Mouse (Mus musculus) testis, postnatal 10 days (tissue): ENCODE measurements around the gene Kcnk18.
A peak's percentile ranks its signal among the peaks of the same experiment; 100 is the strongest.

Source experiments
- DNase-seq: peaks from one replicate; pipeline ENCODE4 v3.0.0; 2021; ENCODE audit warnings: low spot score

Kcnk18 gene

DNA sequence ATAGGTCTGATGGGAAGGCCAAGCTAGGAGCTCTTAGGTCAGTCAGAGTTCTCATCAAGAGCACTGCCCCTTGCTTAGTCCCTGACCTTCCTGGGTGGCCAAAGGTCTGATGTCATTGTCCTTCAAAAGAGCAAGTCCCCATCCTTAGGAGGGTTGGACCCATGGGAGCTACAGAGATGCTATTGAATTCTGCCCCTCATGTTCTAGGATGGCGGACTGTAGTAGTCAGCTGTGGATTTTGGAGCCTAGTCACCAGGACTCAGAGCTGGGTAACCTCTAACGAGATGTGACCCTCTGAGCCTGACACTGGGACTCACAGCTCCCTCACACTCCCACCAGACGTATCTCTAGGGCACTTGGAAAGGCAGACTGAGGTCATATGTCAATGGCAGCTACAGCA is 9.4 kb downstream of the Kcnk18 start:
- DNase-seq: peak; percentile 16

DNA sequence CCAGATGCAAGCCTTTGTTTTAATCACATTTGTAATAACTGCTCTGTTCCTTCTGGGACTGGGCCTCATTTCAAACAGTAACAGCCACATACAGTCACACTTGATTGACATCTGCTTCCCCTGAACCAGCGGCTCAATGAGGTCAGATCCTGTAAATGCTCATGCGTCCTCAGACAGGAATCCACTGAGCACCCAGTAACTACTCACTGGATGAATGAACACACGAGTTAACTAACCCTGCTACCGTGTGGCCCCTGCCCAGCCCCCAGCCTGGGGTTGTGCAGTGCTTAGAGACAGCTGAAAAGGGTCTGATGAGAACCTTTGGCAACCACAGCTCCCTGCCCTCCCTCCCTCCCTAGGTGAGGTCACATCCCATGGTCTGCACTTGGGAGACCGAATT is 13.8 kb downstream of the Kcnk18 start:
- DNase-seq: peak; percentile 29

DNA sequence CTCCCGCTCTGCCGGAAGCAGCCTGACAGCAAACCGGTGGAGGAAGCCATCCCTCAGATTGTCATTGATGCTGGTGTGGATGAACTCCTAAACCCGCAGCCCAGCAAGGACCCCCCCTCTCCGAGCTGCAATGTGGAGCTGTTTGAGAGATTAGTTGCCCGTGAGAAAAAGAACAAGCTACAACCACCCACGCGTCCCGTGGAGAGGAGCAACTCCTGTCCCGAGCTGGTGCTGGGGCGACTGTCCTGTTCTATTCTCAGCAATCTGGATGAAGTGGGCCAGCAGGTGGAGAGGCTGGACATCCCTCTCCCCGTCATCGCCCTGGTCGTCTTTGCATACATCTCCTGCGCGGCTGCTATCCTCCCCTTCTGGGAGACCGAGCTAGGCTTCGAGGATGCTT is 16.0 kb downstream of the Kcnk18 start:
- no peak for DNase-seq

DNA sequence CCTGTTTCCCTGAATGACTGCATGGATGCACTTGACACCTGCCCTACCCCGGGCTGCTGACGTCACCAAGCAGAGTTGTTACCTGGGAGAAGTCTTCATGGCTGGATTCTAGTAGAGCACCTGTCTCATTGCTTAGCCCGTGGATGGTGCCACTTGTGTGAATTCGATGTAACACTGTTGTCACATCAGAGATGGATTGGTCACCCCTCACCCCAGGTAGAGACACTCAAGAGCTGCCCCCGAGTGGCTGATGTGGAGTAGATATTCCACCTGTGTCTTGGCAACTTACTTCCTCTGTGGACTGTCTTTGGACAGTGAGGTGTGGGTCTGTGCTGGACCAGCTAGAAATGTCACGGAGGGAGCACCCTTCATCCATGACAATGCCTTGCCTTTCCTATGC is 17.0 kb downstream of the Kcnk18 start:
- no peak for DNase-seq

DNA sequence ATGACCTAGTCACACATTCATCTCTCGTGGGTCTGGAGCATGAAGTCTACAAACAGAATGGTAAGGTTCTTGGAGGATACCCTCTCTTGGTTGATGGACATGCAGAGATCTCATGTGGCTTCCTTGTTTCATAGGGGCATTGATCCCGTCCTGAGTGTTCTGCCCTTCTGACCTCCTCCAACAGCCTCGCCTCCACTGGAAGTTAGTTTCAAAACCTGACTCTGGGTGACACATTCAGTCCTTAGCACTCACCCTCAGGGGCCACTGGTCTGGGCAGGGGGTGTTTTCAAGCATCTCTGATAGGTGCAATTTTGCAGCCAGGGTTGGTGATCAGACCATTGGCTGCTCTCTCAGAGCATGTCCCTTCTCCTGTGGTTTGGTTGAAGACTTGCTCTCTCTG is 19.6 kb downstream of the Kcnk18 start:
- DNase-seq: peak; percentile 28

DNA sequence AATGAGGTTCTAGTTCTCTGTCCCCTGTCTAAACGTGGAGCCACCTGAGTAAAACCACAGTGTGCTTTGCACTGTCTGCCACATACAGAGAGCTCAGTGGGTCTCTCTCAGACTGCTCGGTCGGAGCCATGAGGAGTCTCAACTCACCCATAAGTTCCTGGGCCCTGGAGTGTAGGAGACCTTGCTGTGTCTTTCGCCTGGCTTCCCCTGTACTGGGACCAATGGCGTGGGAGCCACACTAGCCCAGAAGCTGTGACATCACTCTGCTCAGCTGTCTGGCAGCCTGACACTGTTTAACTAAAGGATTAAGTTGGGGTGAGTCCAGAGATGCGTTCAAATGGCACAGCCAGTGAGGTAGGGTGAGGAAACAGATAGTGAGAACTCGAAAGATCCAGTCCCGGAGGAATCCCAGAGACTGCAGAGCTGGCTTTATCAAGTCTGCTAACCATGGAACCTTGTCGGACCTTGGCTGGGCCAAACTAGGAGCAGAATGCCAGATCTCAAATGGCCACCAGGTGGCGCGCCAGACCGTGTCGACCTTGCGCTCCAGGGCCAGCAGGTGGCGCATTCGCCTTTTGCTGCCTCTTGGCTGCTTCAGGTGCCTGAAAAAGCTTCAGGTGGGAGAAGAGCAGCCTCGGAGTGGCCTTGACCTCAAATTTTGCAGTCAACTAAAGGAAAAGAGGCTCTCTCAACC is 20.3 kb downstream of the Kcnk18 start:
- peak; percentile 93 for DNase-seq

DNA sequence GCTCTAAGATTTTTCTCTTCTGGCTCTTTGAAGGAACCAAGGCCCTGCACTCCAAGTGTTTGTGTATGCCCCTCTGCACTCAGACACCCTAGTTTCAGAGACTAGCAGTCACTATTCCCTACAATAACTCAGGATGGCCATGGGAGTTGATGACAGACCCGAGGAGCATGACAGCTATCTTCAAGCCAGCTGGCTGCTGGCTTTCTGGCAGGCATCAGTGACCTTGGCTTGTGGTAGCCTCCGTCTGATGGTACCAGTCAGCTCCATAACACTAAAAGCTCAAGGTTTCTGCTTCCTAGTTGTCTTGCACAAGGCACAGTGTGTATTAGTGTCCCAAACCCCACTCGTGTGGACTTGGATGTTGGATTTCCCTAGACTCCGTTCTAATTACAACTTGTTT is 23.0 kb downstream of the Kcnk18 start:
- DNase-seq: no peak

DNA sequence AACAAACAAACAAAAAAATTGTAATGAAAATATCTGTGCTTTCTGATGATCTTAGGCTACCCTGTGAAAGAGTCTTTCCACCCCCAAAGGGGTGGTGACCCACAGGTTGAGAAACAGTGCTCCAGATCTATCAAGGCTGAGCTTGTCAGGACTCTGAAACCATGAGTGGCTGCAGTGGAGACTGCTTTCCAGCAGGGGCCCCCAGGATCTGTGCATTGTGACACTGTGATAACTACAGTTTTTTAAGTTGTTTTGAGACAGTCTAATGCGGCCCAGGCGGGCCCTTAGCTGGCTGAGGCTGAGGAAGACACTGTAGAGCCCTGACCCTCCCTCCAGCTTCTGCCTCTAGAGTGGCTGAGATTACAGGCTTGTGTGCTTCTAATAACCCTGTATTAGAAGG is 24.0 kb downstream of the Kcnk18 start:
- no peak for DNase-seq

DNA sequence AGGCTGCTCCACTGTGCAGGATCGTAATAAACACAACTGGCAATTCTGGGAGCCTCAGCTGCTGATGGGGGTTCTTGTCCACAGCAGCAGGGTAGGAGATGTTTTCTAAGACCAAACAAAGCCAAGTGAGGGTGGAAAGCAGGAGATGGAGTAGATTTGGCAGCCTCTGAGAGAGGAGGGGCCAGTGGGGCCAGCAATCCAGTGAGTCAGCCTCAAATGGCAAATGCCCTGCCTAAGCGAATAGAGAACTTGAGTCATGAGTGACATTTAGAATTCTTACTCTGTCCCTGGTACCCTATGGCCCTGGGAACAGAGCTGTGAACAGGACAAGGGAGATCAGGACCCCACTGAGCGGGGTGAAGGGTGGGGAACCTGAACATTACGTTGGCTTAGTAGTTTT is 29.1 kb downstream of the Kcnk18 start:
- no peak for DNase-seq

DNA sequence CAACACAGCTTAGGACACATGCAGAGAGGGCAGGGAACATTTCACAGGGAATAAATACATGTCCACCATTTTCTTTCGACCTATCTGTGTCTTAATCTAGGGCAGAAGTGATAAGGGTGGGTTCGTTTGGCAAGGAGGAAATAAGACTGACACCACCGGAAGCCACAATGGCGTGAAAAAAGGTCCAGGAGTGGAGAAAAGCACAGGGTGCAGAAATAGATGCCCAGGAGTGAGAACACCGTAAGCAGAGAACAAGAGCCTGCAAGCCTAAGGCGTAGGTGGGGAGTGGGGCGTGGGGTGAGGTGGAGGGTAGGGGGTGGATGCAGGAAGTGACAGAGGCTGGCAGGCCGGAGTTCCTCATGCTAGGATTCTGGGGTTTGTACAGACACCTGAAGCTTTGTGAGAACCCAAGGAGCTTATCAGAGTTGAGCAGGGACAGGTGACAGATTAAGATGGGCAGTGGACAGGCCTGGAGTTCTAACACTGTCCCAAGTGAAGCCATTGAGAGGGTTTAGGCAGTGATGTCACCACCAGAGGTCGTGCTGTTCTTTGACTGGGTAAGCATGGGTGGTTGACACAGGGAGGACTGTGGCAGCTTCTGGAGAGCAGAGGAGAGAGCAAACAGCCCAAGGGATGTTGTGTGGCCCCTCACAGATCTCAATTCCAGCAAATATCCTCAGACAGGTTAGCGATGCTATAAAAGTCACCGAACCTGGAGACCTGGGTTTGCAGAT is 29.7 kb downstream of the Kcnk18 start:
- DNase-seq: no peak

DNA sequence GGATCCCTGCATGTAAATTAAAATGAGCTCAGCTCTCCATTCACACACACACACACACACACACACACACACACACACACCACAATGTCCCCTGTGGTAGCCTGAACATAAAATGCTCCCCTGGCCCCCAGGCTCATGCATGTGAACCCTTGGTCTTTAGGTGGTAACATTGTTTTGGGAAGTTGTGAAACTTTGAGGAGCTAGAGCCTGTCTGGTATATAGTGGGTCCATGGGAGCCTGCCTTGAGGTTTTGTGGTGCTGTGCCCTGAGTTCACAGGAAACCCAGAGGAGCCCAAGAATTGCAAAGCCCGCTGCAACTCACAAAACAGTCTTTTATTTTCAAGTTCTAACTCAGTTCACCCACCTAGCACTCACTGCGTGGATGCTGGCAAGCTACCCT is 33.6 kb downstream of the Kcnk18 start:
- no peak for DNase-seq

DNA sequence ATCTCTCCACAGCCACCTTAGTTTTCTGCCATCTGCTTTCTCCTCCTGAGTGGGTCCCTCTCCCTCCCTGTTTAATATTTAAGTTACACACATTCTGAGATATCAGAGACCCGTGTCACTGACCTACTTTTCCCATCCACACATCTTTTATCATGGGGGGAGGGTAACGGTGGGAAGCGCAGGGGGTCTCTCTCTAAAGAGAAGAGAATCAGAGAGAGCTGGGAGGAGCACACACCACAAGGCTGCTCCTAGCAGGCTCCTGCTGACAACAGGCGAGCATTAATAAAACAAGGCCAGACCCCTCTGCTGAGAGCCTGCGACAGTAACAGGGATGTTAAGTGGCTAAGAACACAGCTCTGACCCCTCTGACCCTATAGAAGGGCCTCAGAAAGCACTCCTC is 40.6 kb downstream of the Kcnk18 start:
- no peak for DNase-seq

DNA sequence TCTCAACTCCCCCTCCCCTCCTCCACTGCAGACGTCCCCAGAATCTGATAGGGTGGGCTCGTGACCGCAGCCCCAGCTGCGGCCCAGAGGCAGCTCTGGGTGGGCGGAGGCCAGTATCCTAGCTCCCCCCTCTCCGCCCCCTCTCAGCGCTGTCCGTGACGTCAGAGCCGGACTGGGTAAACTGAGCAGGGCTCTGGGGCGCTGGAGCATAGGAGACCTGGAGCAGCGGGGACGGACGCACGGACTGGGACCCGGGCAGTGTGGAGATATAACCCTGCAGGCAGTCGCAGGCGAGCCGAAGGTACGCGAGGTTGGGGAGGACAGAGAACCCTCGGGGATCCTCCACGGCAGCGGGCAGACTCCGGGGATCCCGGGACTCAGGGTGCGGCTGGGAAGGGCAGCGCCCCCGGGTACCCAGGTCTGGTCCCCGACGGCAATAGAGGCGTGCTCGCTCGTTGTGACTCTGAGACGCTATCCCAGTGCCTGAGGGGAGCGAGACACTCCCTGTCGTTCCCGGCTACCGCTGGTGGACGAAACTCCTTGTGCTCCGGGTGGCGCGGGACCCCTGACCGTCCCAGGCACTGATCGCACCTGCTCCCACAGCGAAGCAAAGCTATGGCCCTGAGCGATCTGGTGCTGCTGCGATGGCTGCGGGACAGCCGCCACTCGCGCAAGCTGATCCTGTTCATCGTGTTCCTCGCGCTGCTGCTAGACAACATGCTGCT is 41.9 kb downstream of the Kcnk18 start, which contains the start of gene Slc18a2:
Gene Slc18a2 (plus strand): TSS at position 179 of the 725 bp plus-strand sequence.
- no peak for DNase-seq

DNA sequence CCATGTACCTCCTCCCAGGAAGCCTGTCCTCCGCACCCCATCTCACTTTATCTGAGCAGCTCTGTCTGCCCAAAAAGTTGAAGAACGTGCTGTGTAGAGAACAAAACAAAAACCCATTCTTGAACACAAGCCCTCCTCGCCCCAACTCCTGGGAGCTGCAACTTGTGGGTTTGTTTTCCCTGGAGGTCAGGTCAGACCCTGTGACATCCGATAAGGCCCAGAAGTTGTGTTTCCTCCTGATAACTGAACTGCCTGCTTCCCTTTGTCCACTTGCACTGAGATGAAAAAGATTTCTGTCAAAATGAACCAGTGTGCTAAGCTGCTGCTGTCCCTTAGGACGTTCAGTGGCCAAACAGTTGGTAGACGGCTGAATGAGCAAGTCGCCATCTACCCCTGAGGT is 42.6 kb downstream of the Kcnk18 start:
- DNase-seq: no peak

DNA sequence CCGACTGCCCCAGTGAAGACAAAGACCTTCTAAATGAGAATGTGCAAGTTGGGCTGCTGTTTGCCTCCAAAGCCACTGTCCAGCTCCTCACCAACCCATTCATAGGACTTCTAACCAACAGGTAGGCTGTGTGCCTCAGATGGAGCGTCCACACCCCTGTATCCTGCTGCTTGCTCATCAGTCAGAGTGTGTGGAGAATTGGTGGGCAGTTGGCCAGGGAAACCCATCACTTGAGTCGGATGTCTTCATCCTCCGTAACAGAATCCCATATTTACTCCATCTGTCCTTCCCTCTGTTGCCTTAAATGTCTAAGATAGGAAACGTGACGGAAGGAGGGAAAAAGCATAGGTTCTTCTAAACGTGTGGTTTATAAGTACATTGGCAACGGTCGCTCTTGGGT is 44.2 kb downstream of the Kcnk18 start:
- DNase-seq: no peak

DNA sequence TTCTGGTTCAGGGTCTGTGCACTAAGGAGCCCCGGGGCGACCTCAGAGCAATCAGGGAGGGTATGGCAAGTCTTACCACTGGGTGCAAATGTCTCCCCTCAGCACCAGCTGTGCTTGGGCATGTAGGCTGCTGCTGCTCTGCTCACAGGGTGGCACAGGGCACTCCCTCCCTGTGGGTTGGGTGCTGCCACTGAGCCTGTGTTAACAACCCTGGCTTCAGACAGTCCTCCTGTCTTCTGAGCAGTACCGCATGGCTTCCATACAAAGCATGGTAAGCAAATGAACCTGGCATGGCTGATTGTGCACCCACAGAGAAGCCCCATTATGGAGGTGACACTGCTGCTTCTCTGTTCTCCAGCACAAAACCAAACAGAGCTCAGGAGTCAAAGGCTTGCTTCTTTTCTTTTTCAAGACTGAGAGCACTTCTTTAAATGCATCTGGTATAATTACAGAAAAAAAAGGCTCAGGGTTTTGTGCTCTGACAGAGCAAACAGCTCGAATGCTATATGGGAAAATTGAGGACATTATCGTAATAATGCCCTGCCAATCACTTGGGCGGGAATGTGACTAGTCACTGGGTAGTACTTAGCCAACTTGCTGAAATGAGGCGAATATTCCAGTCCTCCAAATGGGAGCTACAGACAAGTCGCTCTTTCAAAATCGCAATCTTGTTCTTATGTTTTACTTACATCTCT is 46.0 kb downstream of the Kcnk18 start:
- no peak for DNase-seq

DNA sequence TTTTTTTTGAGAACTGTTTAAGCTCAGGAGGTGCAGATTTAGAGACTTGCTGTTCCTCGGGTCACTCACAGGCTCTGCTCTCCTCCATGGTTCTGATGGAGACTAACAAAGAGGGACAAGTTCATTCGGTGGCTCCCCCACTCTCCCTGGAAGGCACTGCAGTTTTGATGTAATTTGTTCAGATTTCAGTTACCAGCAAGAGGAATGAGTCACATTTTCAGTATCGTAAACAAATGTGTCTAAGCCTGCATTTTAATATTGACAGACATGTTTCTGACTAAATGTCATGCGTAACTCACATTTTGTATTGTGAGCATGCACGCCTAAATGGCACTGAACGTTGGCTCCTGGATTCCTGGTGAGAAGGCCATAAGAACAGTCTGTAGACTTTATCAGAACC is 46.9 kb downstream of the Kcnk18 start:
- DNase-seq: no peak

DNA sequence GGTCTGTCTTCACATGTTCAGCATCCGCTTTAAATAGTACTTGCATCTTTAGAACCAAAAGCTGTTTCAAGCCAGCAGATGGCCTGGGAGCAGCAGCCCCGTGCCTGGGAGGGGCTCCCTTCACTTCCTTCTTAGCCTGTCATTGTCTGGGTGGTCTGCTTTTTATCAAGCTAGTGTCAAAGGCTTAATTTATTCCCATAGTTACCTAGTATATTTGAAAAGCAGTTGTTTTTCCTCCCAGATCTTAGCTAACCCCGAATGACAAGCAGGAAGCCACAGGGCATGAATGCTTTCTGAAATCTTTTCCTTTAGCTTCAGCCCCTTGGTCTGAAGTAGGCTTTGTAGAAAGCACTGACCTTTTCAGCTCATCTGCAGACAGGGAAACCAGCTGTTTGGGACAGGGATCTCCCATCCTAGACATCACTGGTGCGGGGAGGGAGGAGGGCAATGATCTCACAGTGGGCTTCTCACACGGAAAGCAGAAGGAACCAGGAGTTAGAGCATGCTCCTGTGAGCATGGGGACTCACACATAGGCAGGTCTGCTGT is 48.5 kb downstream of the Kcnk18 start:
- no peak for DNase-seq

DNA sequence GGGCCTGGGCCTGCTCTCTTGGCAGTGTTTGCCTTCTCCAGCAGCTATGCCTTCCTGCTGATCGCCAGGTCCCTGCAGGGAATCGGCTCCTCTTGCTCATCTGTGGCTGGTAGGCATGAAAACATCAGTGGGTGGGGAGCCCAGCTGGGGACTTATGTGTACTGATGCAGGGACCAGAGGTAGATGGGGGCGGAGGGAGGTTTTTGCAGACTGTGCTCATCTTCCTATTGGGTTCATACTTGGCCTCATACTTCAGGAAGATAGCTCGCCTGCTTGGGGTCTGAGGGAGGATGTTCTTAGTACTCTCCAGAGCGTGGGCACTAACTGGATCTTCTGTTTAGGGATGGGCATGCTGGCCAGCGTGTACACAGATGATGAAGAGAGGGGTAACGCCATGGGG is 54.2 kb downstream of the Kcnk18 start:
- DNase-seq: no peak

DNA sequence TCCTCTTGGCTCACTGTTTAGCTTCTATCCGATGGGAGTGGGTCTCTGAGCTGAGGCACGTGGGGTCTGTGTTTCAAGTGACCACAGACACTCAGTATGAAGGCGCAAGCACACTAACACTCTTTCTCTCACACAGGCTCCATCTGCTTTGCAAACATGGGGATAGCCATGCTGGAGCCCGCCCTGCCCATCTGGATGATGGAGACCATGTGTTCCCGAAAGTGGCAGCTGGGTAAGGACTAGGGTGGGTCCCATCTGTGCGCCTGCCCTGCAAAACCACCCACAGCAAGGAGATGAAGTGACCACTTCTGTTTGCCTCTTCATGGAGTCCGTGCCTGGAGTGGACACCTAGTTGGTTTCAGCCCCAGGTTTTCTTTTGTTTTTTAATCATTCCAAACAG is 57.3 kb downstream of the Kcnk18 start:
- DNase-seq: no peak

DNA sequence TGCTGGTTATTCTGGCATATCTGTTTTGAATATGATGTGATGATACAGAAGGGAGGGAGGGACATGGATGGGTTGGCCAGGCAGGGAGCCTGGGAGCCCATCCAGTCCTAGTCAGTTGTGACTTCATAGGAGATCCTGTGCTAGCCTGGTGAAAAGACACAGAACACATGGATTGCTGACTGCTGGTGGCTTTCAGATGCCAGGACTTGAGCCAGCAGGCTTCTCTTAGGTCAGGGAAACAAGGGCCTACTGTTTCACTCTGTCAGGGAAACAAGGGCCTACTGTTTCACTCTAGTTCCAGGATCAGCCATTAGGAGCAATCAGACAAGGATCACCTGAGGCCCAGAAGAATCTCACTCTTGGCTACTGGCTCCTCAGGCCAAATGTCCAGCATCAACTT is 61.8 kb downstream of the Kcnk18 start:
- no peak for DNase-seq

DNA sequence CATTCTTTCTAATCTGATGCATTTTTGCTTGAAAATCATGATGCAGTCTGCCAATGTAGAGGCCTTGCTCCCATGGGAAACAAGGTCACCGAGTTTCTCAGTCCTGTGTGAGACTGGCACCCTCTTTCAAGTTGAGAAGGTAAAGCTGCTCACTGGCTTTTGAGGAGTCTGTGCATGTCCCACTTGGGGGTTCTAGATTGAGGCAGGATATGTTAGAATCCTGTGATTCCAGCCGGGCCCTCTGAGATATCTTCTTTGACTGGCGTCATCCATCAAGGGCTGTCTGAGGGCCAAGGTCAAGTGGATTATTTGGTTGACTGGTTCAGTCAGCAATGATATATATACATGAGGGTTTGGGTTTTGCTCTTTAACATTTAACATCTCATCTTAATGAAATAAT is 63.0 kb downstream of the Kcnk18 start:
- DNase-seq: no peak
